Mouse (Mus musculus) myocyte (in vitro differentiated cells): ENCODE measurements around the gene Vwa8.

ENCODE experiments used
- E2F4 ChIP-seq: IDR thresholded peaks from one replicate; pipeline ENCODE4 v1.6.1; 2011; ENCODE audit warnings: mild to moderate bottlenecking, control low read depth, moderate library complexity; ENCODE audit not compliant: insufficient read depth
- POLR2A ChIP-seq: IDR thresholded peaks from one replicate; pipeline ENCODE4 v1.6.1; 2011; ENCODE audit warnings: low read depth, mild to moderate bottlenecking, control low read depth, moderate library complexity; ENCODE audit not compliant: insufficient read length
- REST ChIP-seq: IDR thresholded peaks from one replicate; pipeline ENCODE4 v1.6.1; 2011; ENCODE audit warnings: mild to moderate bottlenecking, control low read depth, moderate library complexity; ENCODE audit not compliant: insufficient read depth, insufficient read length

GRCm38 (mm10) chr14:79135441-79135840 lies 286.6 kb downstream of the Vwa8 start:
- TF ChIP-seq REST (no peak), POLR2A (no peak), E2F4 (no peak)
